Mouse (Mus musculus): ENCODE data around the gene Siah1a.

Gene Siah1a

GRCm38 (mm10) chr8:86744313-86745220 lies 1.2 kb downstream of the Siah1a start:
- peak; percentile 36 to 49 for DNase-seq

GRCm38 (mm10) chr8:86742605-86743345 lies 3.0 kb downstream of the Siah1a start:
- DNase-seq = no peak

GRCm38 (mm10) chr8:86741627-86742026 lies 4.1 kb downstream of the Siah1a start:
- DNase-seq = no peak

GRCm38 (mm10) chr8:86740899-86741298 lies 4.8 kb downstream of the Siah1a start:
- DNase-seq = no peak

- no peak for DNase-seq
Observed at GRCm38 (mm10) chr8:86735446-86736111, 10.2 kb downstream of the Siah1a start.

- no peak for DNase-seq
Observed at GRCm38 (mm10) chr8:86734954-86735353, 10.8 kb downstream of the Siah1a start.

- no peak for DNase-seq
Observed at GRCm38 (mm10) chr8:86734171-86734570, 11.6 kb downstream of the Siah1a start.

- no peak for DNase-seq
Observed at GRCm38 (mm10) chr8:86730860-86731259, 14.9 kb downstream of the Siah1a start.

GRCm38 (mm10) chr8:86730303-86730702 lies 15.4 kb downstream of the Siah1a start:
- DNase-seq = no peak

- peak; percentile 35 to 66 for DNase-seq
Observed at GRCm38 (mm10) chr8:86728224-86728950, 17.3 kb downstream of the Siah1a start.

- DNase-seq = no peak
Observed at GRCm38 (mm10) chr8:86726959-86727358, 18.8 kb downstream of the Siah1a start.

GRCm38 (mm10) chr8:86721490-86721889 lies 24.2 kb downstream of the Siah1a start:
- DNase-seq = no peak

- peak in 1 of 2 experiments; percentile 18 for DNase-seq
Observed at GRCm38 (mm10) chr8:86720756-86721459, 24.8 kb downstream of the Siah1a start.

- DNase-seq = no peak
Observed at GRCm38 (mm10) chr8:86719368-86719767, 26.4 kb downstream of the Siah1a start.

- DNase-seq = no peak
Observed at GRCm38 (mm10) chr8:86718332-86718994, 27.3 kb downstream of the Siah1a start.

- no peak for DNase-seq
Observed at GRCm38 (mm10) chr8:86713407-86714188, 32.1 kb downstream of the Siah1a start.

- no peak for DNase-seq
Observed at GRCm38 (mm10) chr8:86712594-86712993, 33.1 kb downstream of the Siah1a start.

- no peak for DNase-seq
Observed at GRCm38 (mm10) chr8:86707873-86708272, 37.9 kb downstream of the Siah1a start.

GRCm38 (mm10) chr8:86706756-86707155 lies 39.0 kb downstream of the Siah1a start:
- no peak for DNase-seq

GRCm38 (mm10) chr8:86705317-86705716 lies 40.4 kb downstream of the Siah1a start:
- no peak for DNase-seq

Measured in kidney, postnatal 25 days (tissue).